Mouse (Mus musculus) gastrocnemius, postnatal 36 days (tissue): ENCODE results near the gene Fam19a1. TPM values are rescaled to one million over a fixed set of nuclear protein-coding genes. Genes with fewer than 3 reads are reported as not detected.
"Not testable (repeated sequence)": the region's sequence is repeated elsewhere in the genome, so short reads cannot be mapped to it uniquely, and the experiment has no call there.

Source experiments
- DNase-seq, 2 experiments: peaks; one replicate each; pipeline ENCODE4 v3.0.0; 2022
- intact Hi-C: fragments of 180-260 bp; cut with DNase I; formaldehyde crosslinking; loops from one replicate; pipeline ENCODE4 v1.15.1; 2025
- long read RNA-seq, 2 experiments: library from polyadenylated mRNA; stranded (forward); transcript quantifications; one replicate each; pipeline ENCODE4 v2.0.0; 2021
- total RNA-seq, 2 experiments: library from RNA; stranded (reverse); gene quantifications; 2 replicates each; pipeline ENCODE4 v1.2.3; 2021

The Fam19a1 gene
- not detected for total RNA-seq
- long read RNA-seq, experiment 1, result 0 reads
- long read RNA-seq, experiment 2, result 0 reads

- no peak for DNase-seq
- intact Hi-C loops, result no loop called here
These were observed at the start of gene Fam19a1 for GRCm38 (mm10) chr6:96112854-96113253. Gene Fam19a1 (plus strand): TSS chr6:96113154.

GRCm38 (mm10) chr6:96071080-96071479 is 41.9 kb upstream of the Fam19a1 start:
- intact Hi-C loops, result no loop called here
- DNase-seq, result no peak

GRCm38 (mm10) chr6:96071567-96071966 is 41.4 kb upstream of the Fam19a1 start:
- intact Hi-C loops, result no loop called here
- no peak for DNase-seq

GRCm38 (mm10) chr6:96089961-96090360 is 23.0 kb upstream of the Fam19a1 start:
- intact Hi-C loops, result no loop called here
- DNase-seq, result no peak

GRCm38 (mm10) chr6:96093716-96094115 is 19.2 kb upstream of the Fam19a1 start:
- intact Hi-C loops, result no loop called here

GRCm38 (mm10) chr6:96098225-96098624 is 14.7 kb upstream of the Fam19a1 start:
- DNase-seq, result no peak

More at GRCm38 (mm10) chr6:96093716-96094115, 19.2 kb upstream of the Fam19a1 start:
- no peak for DNase-seq

GRCm38 (mm10) chr6:96111656-96112055 is 1.3 kb upstream of the Fam19a1 start:
- intact Hi-C loops, result no loop called here
- DNase-seq, result no peak

More at GRCm38 (mm10) chr6:96098225-96098624, 14.7 kb upstream of the Fam19a1 start:
- intact Hi-C loops, result no loop called here

- DNase-seq, result no peak
- intact Hi-C loops, result no loop called here
These were observed 1.2 kb downstream of the Fam19a1 start for GRCm38 (mm10) chr6:96114151-96114550.

GRCm38 (mm10) chr6:96116148-96116533 is 3.2 kb downstream of the Fam19a1 start:
- intact Hi-C loops, result no loop called here
- DNase-seq, result no peak

GRCm38 (mm10) chr6:96116534-96117272 is 3.7 kb downstream of the Fam19a1 start:
- intact Hi-C loops, result no loop called here

GRCm38 (mm10) chr6:96143326-96143725 is 30.4 kb downstream of the Fam19a1 start:
- DNase-seq, result no peak
- intact Hi-C loops, result no loop called here

More at GRCm38 (mm10) chr6:96116534-96117272, 3.7 kb downstream of the Fam19a1 start:
- DNase-seq, result peak in 1 of 2 experiments; percentile 12

- intact Hi-C loops, result no loop called here
- peak in 1 of 2 experiments; percentile 14 for DNase-seq
These were observed 52.4 kb downstream of the Fam19a1 start for GRCm38 (mm10) chr6:96165403-96165802.

GRCm38 (mm10) chr6:96165818-96166379 is 52.9 kb downstream of the Fam19a1 start, which contains the start of gene 1700123L14Rik:
Gene 1700123L14Rik (minus strand): TSS chr6:96166243.
- no peak for DNase-seq

GRCm38 (mm10) chr6:96167031-96167430 is 54.1 kb downstream of the Fam19a1 start:
- DNase-seq, result no peak
- intact Hi-C loops, result no loop called here

More at GRCm38 (mm10) chr6:96165818-96166379, 52.9 kb downstream of the Fam19a1 start, which contains the start of gene 1700123L14Rik:
- intact Hi-C loops, result no loop called here

GRCm38 (mm10) chr6:96173681-96174080 is 60.7 kb downstream of the Fam19a1 start:
- intact Hi-C loops, result no loop called here
- no peak for DNase-seq

- intact Hi-C loops, result no loop called here
- no peak for DNase-seq
These were observed 65.6 kb downstream of the Fam19a1 start for GRCm38 (mm10) chr6:96178530-96178929.

GRCm38 (mm10) chr6:96183392-96183791 is 70.4 kb downstream of the Fam19a1 start:
- intact Hi-C loops, result no loop called here
- no peak for DNase-seq

GRCm38 (mm10) chr6:96186517-96186916 is 73.6 kb downstream of the Fam19a1 start:
- intact Hi-C loops, result no loop called here
- no peak for DNase-seq

- intact Hi-C loops, DNase-seq: not testable (repeated sequence)
These were observed 86.0 kb downstream of the Fam19a1 start for GRCm38 (mm10) chr6:96198991-96199390.

- intact Hi-C loops, result no loop called here
- no peak for DNase-seq
These were observed 92.4 kb downstream of the Fam19a1 start for GRCm38 (mm10) chr6:96205395-96205794.

- DNase-seq, result no peak
- intact Hi-C loops, result no loop called here
These were observed 121.9 kb downstream of the Fam19a1 start for GRCm38 (mm10) chr6:96234806-96235205.

GRCm38 (mm10) chr6:96244320-96244719 is 131.4 kb downstream of the Fam19a1 start:
- intact Hi-C loops, result no loop called here
- DNase-seq, result no peak
